Mouse (Mus musculus): ENCODE measurements around the gene Usp54. TPM values are rescaled to one million over a fixed set of nuclear protein-coding genes. Genes with fewer than 3 reads are reported as not detected.

The Usp54 gene
- polyA plus RNA-seq, 1 experiment from 2014 or later, result 8.0 TPM

DNA sequence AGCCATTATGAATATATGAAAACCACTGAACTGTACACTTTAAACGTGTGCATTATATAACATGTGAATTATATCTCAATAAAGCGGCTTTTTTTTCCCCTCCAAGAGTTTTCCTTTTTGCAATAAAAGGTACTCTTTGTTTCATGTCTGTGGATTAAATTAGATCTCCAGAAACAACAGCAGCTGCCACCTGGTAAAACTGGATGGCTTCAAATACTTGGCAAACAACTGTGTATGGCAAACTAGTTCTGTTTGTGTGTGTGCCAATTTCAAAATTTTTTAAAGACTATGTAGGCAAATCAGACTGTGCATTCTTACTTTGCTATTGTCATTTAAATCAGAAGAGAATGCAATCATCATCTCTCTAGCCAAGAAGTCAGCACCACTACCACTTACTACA lies 19.0 kb downstream of the Usp54 start:
- WGBS, result 83% methylated on average over 2 of the region's 2 CpGs
- Histone ChIP-seq H3K9ac (replicated peaks; ENCODE audit: low read length) (no peak overlapping the region), H3K27ac (ENCODE audit: low read length) (no peak overlapping the region), H3K9me3 (ENCODE audit: low read length) (no peaks in the 10 kb centered on the region), H3K4me3 (ENCODE audit: low read length) (no peak overlapping the region), H3K36me3 (ENCODE audit: insufficient read depth, low read length) (0 out of 2 replicates have a peak, but pooled peaks cover 3% of the 10 kb centered on the region), H3K4me1 (ENCODE audit: insufficient read depth, low read length) (peaks cover 8% of the 10 kb centered on the region; the same call in 1 of the 2 replicates), H3K4me2 (replicated peaks; ENCODE audit: low read depth, low read length) (no peak overlapping the region), H3K27me3 (ENCODE audit: insufficient read depth, low read length) (no peaks in the 10 kb centered on the region)
- ATAC-seq (ENCODE audit: low FRiP score, low TSS enrichment), result no peak

DNA sequence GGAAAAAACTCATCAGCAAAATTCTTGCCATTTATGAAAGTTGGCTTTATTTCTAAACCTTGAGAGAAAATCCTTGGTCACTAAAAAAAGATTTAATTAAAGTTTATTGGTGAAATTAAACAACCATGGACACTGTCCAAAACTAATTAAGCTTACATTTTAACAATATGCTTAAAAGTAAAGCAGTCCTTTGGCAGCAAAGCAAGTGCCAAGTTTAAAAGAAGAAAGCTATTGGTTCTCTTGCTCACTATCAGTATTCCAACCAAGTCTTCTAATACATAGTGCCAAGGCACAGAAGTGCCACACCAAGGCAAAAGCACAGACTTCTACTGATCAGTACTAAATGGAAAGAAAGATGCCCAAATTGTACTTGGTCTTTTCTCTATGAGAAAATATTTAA lies 21.7 kb downstream of the Usp54 start:
- Histone ChIP-seq H3K4me1 (ENCODE audit: insufficient read depth, low read length) (peaks cover 8% of the 10 kb centered on the region; the same call in 1 of the 2 replicates), H3K27me3 (ENCODE audit: insufficient read depth, low read length) (no peaks in the 10 kb centered on the region), H3K27ac (ENCODE audit: low read length) (no peak overlapping the region), H3K36me3 (ENCODE audit: insufficient read depth, low read length) (0 out of 2 replicates have a peak, but pooled peaks cover 3% of the 10 kb centered on the region), H3K4me3 (ENCODE audit: low read length) (no peak overlapping the region), H3K9me3 (ENCODE audit: low read length) (no peaks in the 10 kb centered on the region), H3K9ac (replicated peaks; ENCODE audit: low read length) (no peak overlapping the region), H3K4me2 (replicated peaks; ENCODE audit: low read depth, low read length) (no peak overlapping the region)
- no peak for ATAC-seq (ENCODE audit: low FRiP score, low TSS enrichment)

DNA sequence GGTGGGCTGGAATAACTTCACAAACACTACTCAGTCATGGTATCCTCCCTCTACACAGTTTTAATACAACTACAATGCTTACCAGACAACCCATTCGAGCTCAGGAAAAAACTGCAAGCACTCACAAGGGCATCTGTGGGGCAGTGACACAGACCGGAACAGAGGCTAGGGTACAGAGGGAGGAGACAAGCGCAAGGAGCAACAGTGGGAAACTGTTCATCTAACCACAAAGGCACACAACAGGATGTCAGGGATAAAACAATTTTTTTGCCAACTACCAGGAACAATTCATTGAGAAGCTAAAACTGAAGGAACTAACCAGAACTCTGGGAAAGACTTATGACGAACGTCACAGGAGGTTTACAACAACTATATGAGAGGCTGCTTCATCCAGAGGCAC lies 22.7 kb downstream of the Usp54 start:
- no peaks in the 10 kb centered on the region for H3K9me3 ChIP-seq (ENCODE audit: low read length)
- ATAC-seq (ENCODE audit: low FRiP score, low TSS enrichment), result no peak
- no peak overlapping the region for H3K4me2 ChIP-seq (replicated peaks; ENCODE audit: low read depth, low read length)
- H3K27ac ChIP-seq (ENCODE audit: low read length), result no peak overlapping the region
- peaks cover 8% of the 10 kb centered on the region; the same call in 1 of the 2 replicates for H3K4me1 ChIP-seq (ENCODE audit: insufficient read depth, low read length)
- H3K27me3 ChIP-seq (ENCODE audit: insufficient read depth, low read length), result no peaks in the 10 kb centered on the region
- 0 out of 2 replicates have a peak, but pooled peaks cover 3% of the 10 kb centered on the region for H3K36me3 ChIP-seq (ENCODE audit: insufficient read depth, low read length)
- H3K9ac ChIP-seq (replicated peaks; ENCODE audit: low read length), result no peak overlapping the region
- H3K4me3 ChIP-seq (ENCODE audit: low read length), result no peak overlapping the region
- WGBS, result 59% methylated on average over 5 of the region's 5 CpGs

DNA sequence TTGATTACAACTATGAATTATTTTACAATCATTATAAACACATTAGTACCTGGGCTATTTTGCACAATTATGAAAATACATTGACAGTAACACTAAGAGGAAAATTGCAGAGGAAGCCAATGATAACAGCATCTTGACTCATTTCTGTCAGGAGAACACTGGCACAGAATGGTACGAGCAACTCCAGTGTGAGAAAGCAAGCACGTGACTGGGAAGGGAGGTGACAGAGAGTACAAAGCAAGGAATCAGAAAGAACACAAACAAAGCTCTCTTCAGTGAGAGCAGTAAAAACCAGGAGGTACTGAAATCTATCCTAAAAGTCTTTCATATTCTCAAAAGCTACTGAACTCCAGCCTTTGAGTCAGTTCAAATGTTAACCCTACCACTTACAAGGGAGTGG lies 24.4 kb downstream of the Usp54 start:
- Histone ChIP-seq H3K27ac (ENCODE audit: low read length) (no peak overlapping the region), H3K9ac (replicated peaks; ENCODE audit: low read length) (no peak overlapping the region), H3K4me1 (ENCODE audit: insufficient read depth, low read length) (peaks cover 8% of the 10 kb centered on the region; the same call in 1 of the 2 replicates), H3K4me3 (ENCODE audit: low read length) (no peak overlapping the region), H3K27me3 (ENCODE audit: insufficient read depth, low read length) (no peaks in the 10 kb centered on the region), H3K36me3 (ENCODE audit: insufficient read depth, low read length) (0 out of 2 replicates have a peak, but pooled peaks cover 3% of the 10 kb centered on the region), H3K4me2 (replicated peaks; ENCODE audit: low read depth, low read length) (no peak overlapping the region), H3K9me3 (ENCODE audit: low read length) (no peaks in the 10 kb centered on the region)
- no peak for ATAC-seq (ENCODE audit: low FRiP score, low TSS enrichment)
- 17% methylated on average over 2 of the region's 2 CpGs for WGBS

- Histone ChIP-seq H3K9me3 (ENCODE audit: low read length) (no peaks in the 10 kb centered on the region), H3K4me3 (ENCODE audit: low read length) (no peak overlapping the region), H3K9ac (replicated peaks; ENCODE audit: low read length) (no peak overlapping the region), H3K27me3 (ENCODE audit: insufficient read depth, low read length) (no peaks in the 10 kb centered on the region), H3K27ac (ENCODE audit: low read length) (no peak overlapping the region), H3K4me2 (replicated peaks; ENCODE audit: low read depth, low read length) (no peak overlapping the region), H3K36me3 (ENCODE audit: insufficient read depth, low read length) (no peaks in the 10 kb centered on the region), H3K4me1 (ENCODE audit: insufficient read depth, low read length) (peaks cover 8% of the 10 kb centered on the region; the same call in 1 of the 2 replicates)
- no peak for ATAC-seq (ENCODE audit: low FRiP score, low TSS enrichment)
- WGBS, result 98% methylated on average over 2 of the region's 2 CpGs
Measured at GRCm38 (mm10) chr14:20615075-20615474, 25.8 kb downstream of the Usp54 start.

DNA sequence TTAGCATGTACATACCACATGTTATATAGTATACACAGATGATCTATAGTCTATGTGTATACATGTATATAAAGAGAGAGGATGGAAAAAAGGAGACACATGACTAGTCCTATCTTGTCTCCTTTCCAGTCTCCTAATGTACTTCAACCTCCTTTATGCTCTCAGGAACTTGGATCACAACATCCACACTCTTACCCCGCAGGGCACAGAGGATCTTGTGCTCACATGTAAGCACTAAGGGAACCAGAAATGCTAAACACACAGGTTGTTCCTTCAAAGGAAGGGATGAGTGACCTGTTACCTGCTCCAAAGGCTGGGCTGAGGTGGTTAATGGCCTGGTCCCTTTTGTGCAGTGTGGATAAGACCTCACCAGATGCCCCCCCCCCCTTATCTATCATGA lies 28.0 kb downstream of the Usp54 start:
- Histone ChIP-seq H3K27ac (ENCODE audit: low read length) (no peak overlapping the region), H3K36me3 (ENCODE audit: insufficient read depth, low read length) (no peaks in the 10 kb centered on the region), H3K4me3 (ENCODE audit: low read length) (no peak overlapping the region), H3K9ac (replicated peaks; ENCODE audit: low read length) (no peak overlapping the region), H3K27me3 (ENCODE audit: insufficient read depth, low read length) (no peaks in the 10 kb centered on the region), H3K4me1 (ENCODE audit: insufficient read depth, low read length) (peaks cover under 1% of the 10 kb centered on the region; the same call in 1 of the 2 replicates), H3K9me3 (ENCODE audit: low read length) (no peaks in the 10 kb centered on the region), H3K4me2 (replicated peaks; ENCODE audit: low read depth, low read length) (no peak overlapping the region)
- no peak for ATAC-seq (ENCODE audit: low FRiP score, low TSS enrichment)
- 92% methylated on average over 1 of the region's 1 CpGs for WGBS

DNA sequence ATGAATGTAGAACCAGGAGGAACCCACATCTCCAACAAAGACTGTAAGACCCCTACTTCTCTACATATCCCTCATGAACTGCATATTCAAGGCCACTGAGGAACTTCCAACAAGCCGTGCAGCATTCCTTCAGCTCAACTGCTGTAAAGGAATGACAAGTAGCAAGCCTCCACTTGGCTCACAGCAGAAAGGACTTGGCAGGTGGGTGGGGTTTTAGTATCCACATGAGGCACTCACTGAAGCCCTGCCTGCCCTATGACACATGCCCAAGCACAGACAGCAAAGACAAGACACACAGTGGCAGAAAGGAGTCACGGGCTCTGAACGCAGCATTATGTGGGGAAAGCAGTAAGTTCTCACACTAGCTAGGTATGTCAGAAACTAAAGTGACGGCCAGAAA lies 30.7 kb downstream of the Usp54 start:
- peak; percentile 75 for ATAC-seq (ENCODE audit: low FRiP score, low TSS enrichment)
- Histone ChIP-seq H3K4me1 (ENCODE audit: insufficient read depth, low read length) (peaks cover 11% of the 10 kb centered on the region; the same call in 1 of the 2 replicates), H3K36me3 (ENCODE audit: insufficient read depth, low read length) (no peaks in the 10 kb centered on the region), H3K27ac (ENCODE audit: low read length) (peak overlapping the region; percentile 63), H3K27me3 (ENCODE audit: insufficient read depth, low read length) (no peaks in the 10 kb centered on the region), H3K9ac (replicated peaks; ENCODE audit: low read length) (no peak overlapping the region), H3K4me3 (ENCODE audit: low read length) (no peak overlapping the region), H3K9me3 (ENCODE audit: low read length) (no peaks in the 10 kb centered on the region), H3K4me2 (replicated peaks; ENCODE audit: low read depth, low read length) (no peak overlapping the region)
- WGBS, result 69% methylated on average over 4 of the region's 4 CpGs

DNA sequence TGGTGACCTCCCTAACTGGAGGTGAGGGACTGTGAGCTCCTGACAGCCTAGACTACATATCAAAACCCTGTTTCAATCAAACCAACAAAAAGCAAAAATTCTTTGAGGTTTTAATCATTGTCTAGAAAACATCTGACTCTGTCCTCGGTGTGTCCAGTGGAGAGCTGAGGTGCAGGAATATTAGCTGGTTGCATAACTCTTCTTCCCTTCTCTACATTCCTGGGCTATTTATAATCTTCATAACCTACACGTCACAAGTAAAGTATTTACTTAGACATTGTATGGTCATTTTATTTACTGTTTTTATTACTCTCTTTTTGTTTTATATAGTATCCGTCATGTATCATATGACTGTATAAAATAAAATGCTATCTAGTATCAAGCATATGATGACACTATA lies 31.3 kb downstream of the Usp54 start:
- no peak overlapping the region for H3K9ac ChIP-seq (replicated peaks; ENCODE audit: low read length)
- peak overlapping the region; percentile 20; the same call in 1 of the 2 replicates for H3K27ac ChIP-seq (ENCODE audit: low read length)
- no peak overlapping the region for H3K4me2 ChIP-seq (replicated peaks; ENCODE audit: low read depth, low read length)
- no peaks in the 10 kb centered on the region for H3K27me3 ChIP-seq (ENCODE audit: insufficient read depth, low read length)
- no peaks in the 10 kb centered on the region for H3K9me3 ChIP-seq (ENCODE audit: low read length)
- H3K4me3 ChIP-seq (ENCODE audit: low read length), result no peak overlapping the region
- H3K36me3 ChIP-seq (ENCODE audit: insufficient read depth, low read length), result no peaks in the 10 kb centered on the region
- no peak for ATAC-seq (ENCODE audit: low FRiP score, low TSS enrichment)
- peaks cover 11% of the 10 kb centered on the region; the same call in 1 of the 2 replicates for H3K4me1 ChIP-seq (ENCODE audit: insufficient read depth, low read length)
- 78% methylated on average over 3 of the region's 3 CpGs for WGBS

GRCm38 (mm10) chr14:20607396-20608126 lies 33.3 kb downstream of the Usp54 start:
- ATAC-seq (ENCODE audit: low FRiP score, low TSS enrichment), result peak; percentile 51; the same call in 1 of the 2 replicates
- Histone ChIP-seq H3K4me2 (replicated peaks; ENCODE audit: low read depth, low read length) (no peak overlapping the region), H3K4me1 (ENCODE audit: insufficient read depth, low read length) (peaks cover 11% of the 10 kb centered on the region; the same call in 1 of the 2 replicates), H3K27me3 (ENCODE audit: insufficient read depth, low read length) (no peaks in the 10 kb centered on the region), H3K9ac (replicated peaks; ENCODE audit: low read length) (no peak overlapping the region), H3K9me3 (ENCODE audit: low read length) (no peaks in the 10 kb centered on the region), H3K4me3 (ENCODE audit: low read length) (no peak overlapping the region), H3K36me3 (ENCODE audit: insufficient read depth, low read length) (0 out of 2 replicates have a peak, but pooled peaks cover 5% of the 10 kb centered on the region), H3K27ac (ENCODE audit: low read length) (peak overlapping the region; percentile 77)
- WGBS, result 60% methylated on average over 9 of the region's 9 CpGs

DNA sequence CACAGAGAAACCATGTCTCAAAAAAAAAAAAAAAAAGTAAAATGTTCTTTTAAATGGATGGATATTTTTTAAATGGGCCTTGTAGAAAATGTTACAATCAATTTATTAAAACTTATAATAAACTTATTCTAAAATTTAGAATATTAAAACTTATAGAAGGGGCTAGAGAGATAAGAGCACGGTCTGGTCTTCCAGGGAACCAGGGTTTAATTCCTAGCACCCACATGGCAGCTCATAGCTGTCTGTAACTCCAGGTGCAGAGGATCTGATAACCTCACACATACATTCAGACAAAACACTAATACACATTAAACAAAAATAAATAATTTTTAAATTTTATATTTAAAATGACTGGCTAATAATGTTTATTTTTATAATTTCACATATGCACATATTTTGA lies 39.6 kb downstream of the Usp54 start:
- Histone ChIP-seq H3K4me1 (ENCODE audit: insufficient read depth, low read length) (no peaks in the 10 kb centered on the region), H3K4me3 (ENCODE audit: low read length) (no peak overlapping the region), H3K27me3 (ENCODE audit: insufficient read depth, low read length) (no peaks in the 10 kb centered on the region), H3K9me3 (ENCODE audit: low read length) (no peaks in the 10 kb centered on the region), H3K9ac (replicated peaks; ENCODE audit: low read length) (no peak overlapping the region), H3K27ac (ENCODE audit: low read length) (no peak overlapping the region), H3K4me2 (replicated peaks; ENCODE audit: low read depth, low read length) (no peak overlapping the region), H3K36me3 (ENCODE audit: insufficient read depth, low read length) (0 out of 2 replicates have a peak, but pooled peaks cover 5% of the 10 kb centered on the region)
- no peak for ATAC-seq (ENCODE audit: low FRiP score, low TSS enrichment)
- 95% methylated on average over 1 of the region's 1 CpGs for WGBS

All from kidney, embryonic 16.5 days (tissue).